Mouse (Mus musculus) E14TG2a.4 (cell line): ENCODE measurements at regions not wholly inside any gene's neighbourhood (a gene's known extent, or its start where the extent isn't known, plus 50 kb on each side); places are given as distances from the start of the nearest gene placed in this dataset.
A peak's percentile ranks its signal among the peaks of the same experiment; 100 is the strongest.
"Not testable (repeated sequence)": the region's sequence is repeated elsewhere in the genome, so short reads cannot be mapped to it uniquely, and the experiment has no call there.

Experiments used
- CTCF ChIP-seq: conservative IDR thresholded peaks from 2 replicates; pipeline ENCODE4 v1.5.1; 2014; ENCODE audit warnings: low read length
- NANOG ChIP-seq: IDR thresholded peaks from 2 replicates; pipeline ENCODE4 v1.6.1; 2014; ENCODE audit warnings: borderline replicate concordance, low read length, mixed read lengths
- POU5F1 ChIP-seq: IDR thresholded peaks from 2 replicates; pipeline ENCODE4 v1.6.1; 2014; ENCODE audit warnings: low read length, borderline replicate concordance

- peak; percentile 48; the same call in 1 of the 2 replicates for TF ChIP-seq CTCF
- TF ChIP-seq NANOG, POU5F1: not testable (repeated sequence)
Observed at GRCm38 (mm10) chr13:74569967-74570366, 69.4 kb upstream of the Erap1 start.
